Mouse (Mus musculus): ENCODE data around the gene Acad8.
A peak's percentile ranks its signal among the peaks of the same experiment; 100 is the strongest.

The Acad8 gene

DNA sequence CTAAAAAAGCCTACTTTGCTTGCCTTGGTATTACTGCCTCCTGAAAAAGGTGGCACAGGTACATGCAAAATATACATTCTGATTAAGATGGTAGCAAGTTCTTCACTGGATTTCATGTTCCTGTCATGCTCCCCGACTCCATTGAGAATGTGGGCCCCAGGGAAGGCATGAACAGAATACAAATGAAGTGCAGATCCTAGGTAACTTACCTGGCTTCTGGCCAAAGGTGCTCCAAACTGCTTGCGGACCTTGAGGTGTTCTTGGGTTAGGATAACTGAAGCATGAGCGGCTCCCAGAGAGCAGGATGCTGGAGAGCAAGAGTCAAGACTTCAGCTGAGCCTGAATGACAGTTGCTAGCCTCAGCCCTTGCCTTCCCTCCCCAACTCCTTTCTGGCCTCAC lies 20.6 kb downstream of the Acad8 start:
- peak; percentile 19 for DNase-seq

- no peak for DNase-seq
These were observed 21.6 kb downstream of the Acad8 start for GRCm38 (mm10) chr9:26977754-26978153.

DNA sequence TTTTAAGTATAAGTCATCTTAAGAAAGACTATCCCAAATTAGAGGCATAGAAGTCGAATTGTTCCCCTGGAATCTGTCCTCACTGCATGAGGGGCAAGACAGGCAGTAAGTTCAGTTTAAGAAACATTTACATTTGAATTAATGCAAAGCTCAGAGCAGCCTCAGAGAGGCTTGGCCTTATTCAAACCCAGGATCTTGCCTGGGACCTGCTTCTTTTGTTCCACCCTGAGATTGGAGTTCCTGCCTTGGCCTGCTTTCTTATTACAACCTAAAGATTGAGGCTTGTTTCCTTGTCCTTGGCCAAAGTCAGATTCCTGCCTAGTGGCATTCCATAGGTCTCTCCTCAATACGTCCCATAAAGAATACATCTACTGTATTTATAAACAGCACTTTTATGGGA lies 51.6 kb downstream of the Acad8 start:
- DNase-seq = no peak

DNA sequence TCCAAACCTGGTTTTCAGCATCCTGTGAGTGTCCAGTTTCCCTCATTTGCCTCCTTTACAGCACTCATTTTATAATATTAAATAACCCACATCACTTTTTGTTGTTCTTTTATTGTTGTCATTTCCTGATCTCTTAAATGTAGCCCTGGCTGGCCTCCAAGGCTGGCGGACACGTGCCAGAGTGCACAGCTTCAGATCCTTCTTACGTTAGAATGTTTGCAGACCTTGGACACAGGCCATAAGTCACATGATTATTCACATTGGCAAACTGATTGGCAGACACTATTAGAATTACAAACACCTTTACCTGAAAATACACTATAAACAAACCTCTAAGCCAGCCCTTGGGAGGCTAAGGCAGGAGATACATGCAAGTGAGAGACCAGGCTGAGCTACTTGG lies 75.2 kb downstream of the Acad8 start:
- peak; percentile 78 for DNase-seq

Measured in kidney, postnatal 10 days (tissue).